19 mouse cellular contexts compared by ENCODE assay signal in the genomic region with DNA sequence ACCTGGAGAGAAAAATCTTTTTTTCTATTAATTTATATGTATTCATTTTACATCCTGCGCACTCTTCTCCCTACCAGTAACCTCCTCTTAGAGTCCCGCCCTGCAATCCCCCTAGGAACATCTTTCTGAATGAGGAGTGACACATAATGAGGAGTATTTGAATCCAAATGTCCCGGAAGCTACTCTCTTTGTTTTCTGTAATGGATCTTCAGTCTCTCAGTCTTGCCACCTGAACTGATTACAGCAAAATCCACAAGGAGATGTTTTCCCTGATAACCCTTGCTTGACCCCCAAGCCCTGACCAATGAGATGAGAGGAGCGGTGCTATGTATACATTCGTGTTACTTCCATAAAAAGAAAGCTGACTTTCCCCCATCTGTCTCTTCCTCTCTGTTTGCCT.
"Had no signal": no experiment of that assay in that cellular context is flagged by ENCODE, and none has a peak within 500 bp of the region (broad histone marks: within the 10 kb centered on the region; RNA-seq: fewer than 3 reads in every experiment).

No protein-coding gene starts in this region.

- H3K4me3 ChIP-seq: midbrain, embryonic 10.5 days; midbrain, embryonic 12.5 days; myocyte; neural tube, embryonic 13.5 days; neural tube, embryonic 15.5 days had no signal

- H3K27me3 ChIP-seq: midbrain, embryonic 12.5 days; neural tube, embryonic 13.5 days; neural tube, embryonic 15.5 days had no signal

- DNase-seq: lung, adult 18-20 months; lung, embryonic 14.5 days; lung, postnatal 10 days; lung, postnatal 4 days; midbrain, embryonic 14.5 days; retina, postnatal 1 day; right cerebral cortex, adult 18-20 months; right cerebral cortex, postnatal 25 days; right cerebral cortex, postnatal 4 days; spleen, adult 18-20 months; thymus, adult 18-20 months; thymus, postnatal 14 days; thymus, postnatal 36 days had no signal

- H3K9me3 ChIP-seq: midbrain, embryonic 10.5 days; midbrain, embryonic 12.5 days; neural tube, embryonic 13.5 days; neural tube, embryonic 15.5 days had no signal

- H3K36me3 ChIP-seq: midbrain, embryonic 10.5 days; midbrain, embryonic 12.5 days; neural tube, embryonic 13.5 days; neural tube, embryonic 15.5 days had no signal

- H3K4me2 ChIP-seq: lung, embryonic 14.5 days; midbrain, embryonic 12.5 days; neural tube, embryonic 13.5 days; neural tube, embryonic 15.5 days had no signal

- H3K9ac ChIP-seq: lung, embryonic 14.5 days; midbrain, embryonic 12.5 days; neural tube, embryonic 13.5 days; neural tube, embryonic 15.5 days had no signal

- H3K4me1 ChIP-seq: midbrain, embryonic 10.5 days; midbrain, embryonic 12.5 days; neural tube, embryonic 13.5 days; neural tube, embryonic 15.5 days had no signal

- ATAC-seq: midbrain, embryonic 16.5 days had no signal

- H3K27ac ChIP-seq: midbrain, embryonic 10.5 days; midbrain, embryonic 12.5 days; neural tube, embryonic 13.5 days; neural tube, embryonic 15.5 days had no signal
